Mouse (Mus musculus) urinary bladder, postnatal 36 days (tissue): ENCODE data around the gene Aicda.
"Not testable (repeated sequence)": the region's sequence is repeated elsewhere in the genome, so short reads cannot be mapped to it uniquely, and the experiment has no call there.

Experiments used
- DNase-seq, 2 experiments: peaks; one replicate each; pipeline ENCODE4 v3.0.0; 2022; ENCODE audit warnings: low spot score in 2 of 2, mixed read lengths in 1 of 2

The Aicda gene

DNA sequence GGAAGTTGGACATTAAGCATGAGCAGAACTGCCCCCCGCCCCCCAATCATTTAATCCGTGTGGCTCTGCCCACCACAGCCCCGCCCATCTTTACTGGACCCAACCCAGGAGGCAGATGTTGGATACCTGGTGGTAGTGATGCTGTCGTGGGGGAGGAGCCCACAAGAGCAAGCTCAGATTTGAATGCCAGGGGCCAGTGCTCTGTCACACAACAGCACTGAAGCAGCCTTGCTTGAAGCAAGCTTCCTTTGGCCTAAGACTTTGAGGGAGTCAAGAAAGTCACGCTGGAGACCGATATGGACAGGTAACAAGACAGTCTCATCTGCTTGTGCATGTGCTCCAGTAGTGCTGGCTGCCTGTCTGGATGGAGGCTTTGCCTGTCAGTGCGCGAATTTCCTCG is at the start of gene Aicda:
Gene Aicda (plus strand): TSS at position 196 of the 400 bp plus-strand sequence.
- DNase-seq: no peak

DNA sequence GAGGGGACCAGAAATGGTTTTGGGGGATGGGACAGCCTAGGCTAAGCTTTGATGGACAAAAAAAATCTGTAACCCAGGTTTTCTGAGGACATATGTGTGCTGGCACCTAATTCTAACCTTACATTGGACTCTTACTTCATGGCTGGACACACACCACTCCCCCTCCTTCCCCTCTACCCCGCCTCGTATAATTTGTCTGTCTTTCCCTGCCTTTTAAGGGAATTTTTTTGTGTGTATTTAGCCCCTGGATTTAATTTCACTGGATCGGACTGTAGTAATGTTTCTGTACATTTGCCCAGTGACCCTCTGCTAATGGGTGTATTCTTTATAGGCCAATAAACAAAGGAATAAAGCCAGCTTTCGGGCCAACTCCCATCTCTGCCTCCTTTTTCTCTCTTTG is 48.6 kb upstream of the Aicda start:
- no peak for DNase-seq

DNA sequence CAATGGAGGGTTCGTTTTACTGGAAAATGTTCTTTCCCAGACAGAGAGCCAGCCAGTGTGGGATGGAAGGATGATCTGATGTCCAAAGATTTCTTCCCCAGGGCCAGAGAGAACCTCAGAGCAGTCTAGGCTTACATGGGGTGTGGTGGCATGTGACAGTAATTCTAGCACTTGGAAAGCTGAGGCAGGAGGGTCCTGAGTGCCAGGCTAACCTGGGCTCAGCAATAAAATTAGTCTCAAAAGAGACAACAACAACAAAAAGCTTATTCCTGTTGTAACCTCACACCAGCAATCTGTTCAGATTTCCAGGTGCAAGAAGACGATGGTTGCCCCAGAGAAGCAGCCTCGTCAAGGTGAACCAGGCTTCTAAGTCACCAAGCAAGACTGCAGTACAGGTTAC is 48.1 kb upstream of the Aicda start, which contains the start of gene Mfap5:
Gene Mfap5 (plus strand): TSS at position 301 of the 400 bp plus-strand sequence.
- DNase-seq: no peak

DNA sequence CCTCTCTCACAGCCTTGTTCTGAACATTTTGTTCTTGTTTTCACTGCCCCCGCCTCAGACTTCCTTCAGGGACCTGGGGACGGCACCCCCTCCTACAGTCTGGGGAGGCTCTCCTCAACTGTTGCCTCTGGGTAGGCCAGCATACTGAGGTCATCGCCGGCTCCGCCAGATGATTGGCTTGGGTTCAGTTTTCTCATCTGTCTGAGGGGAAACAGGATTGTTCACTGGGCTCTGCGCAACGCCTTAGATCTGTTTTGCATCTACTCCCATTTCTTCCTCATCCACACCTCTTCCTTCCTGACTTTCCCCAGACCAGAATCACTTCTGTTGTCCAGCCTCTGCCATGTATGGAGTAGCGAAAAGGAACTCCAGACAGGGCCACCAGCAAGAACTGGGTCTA is 45.1 kb upstream of the Aicda start:
- DNase-seq: peak in 1 of 2 experiments; percentile 61

DNA sequence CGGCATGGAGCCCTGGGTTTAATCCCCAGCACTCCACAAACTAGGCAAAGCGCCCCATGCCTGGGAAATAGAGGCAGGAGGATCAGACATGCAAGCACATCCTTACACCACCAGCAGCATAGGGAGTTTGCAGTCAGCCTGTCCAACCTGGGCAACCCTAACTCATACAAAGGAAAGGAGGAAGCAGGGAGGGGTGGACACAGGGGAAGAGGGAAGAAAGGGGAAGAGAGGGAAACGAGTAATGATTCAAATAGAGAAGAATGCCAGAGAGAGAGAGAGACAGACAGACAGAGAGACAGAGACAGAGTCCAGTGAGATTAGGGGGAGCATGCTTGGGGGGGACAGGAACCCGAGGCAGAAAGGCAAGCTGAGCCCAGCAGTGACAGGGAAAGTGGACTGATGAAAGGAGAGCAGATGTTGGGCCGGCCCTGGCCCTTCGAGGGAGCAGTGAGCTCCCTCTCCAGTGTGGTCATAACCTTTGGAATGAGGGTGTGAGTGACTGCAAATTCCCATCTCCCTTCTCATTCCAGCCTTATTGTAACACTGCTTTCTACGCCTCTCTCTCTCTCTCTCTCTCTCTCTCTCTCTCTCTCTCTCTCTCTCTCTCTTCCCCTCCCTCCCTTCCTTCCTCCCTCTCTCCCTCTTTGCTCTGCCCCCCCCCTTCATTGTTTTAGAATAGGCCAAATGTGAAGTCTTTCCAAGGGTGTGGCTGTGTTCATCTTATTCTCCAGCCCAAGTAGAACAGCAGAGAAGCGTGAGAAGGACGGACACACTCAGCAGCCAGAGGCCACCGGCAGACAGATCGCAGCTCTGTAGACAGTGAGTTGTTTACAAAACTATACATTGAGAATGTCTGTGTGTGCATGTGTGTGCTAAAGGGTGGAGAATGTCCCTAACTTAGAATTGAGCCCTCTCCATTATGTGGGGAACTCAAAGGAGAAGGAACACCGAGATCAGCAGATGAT is 40.4 kb upstream of the Aicda start:
- no peak for DNase-seq

DNA sequence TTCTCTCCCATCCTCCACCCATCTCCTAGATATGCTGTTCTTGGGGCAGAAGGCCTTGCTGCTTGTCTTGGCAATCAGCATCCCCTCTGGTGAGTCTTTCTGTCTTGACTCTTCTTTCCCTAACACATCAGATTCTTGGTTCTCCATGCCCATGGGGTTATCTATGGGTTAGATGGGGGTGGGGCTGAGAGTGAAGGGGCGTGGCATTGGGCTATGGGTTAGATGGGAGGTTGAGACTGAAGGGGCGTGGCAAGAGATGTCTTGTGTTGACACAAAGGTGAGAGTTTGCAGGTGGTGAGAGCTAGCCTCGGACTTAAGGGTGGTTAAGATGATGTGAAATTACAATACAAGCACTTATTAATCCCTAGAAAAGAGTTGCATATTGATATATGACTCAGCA is 39.3 kb upstream of the Aicda start:
- DNase-seq: no peak

DNA sequence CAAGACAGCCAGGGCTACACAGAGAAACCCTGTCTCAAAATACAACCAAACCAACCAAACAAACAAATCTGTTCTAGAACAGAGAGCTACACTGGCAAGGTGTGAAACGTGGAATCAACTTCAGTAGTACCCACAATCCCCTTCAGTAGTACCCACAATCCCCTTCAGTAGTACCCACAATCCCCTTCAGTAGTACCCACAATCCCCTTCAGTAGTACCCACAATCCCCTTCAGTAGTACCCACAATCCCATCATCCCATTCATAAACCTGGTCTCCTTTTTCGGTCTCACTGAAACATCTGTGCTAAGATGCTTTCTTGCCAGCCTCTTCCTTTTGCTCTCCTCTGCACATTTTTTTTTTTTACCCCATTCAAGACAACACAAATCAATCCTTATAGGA is 37.8 kb upstream of the Aicda start:
- DNase-seq: not testable (repeated sequence)

DNA sequence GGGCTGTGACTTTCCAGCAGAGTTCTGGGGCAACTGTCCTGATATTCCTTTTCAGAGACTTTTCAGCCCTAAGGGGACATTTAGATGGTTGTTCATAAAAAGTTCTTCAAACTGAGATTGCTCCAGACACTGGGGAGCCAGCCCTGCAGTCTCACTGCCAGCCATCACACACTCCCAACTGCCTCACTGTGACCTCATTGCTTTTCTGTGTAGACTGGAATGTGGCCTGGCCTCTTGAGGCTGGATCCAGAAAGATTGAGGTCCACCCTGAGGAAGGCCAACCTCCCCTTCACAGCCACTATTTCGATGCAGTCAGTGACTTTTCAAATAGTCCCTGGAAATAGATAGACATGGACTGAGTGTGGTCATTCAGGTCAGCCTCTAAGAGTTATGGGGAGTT is 35.9 kb upstream of the Aicda start:
- DNase-seq: peak in 1 of 2 experiments; percentile 14

DNA sequence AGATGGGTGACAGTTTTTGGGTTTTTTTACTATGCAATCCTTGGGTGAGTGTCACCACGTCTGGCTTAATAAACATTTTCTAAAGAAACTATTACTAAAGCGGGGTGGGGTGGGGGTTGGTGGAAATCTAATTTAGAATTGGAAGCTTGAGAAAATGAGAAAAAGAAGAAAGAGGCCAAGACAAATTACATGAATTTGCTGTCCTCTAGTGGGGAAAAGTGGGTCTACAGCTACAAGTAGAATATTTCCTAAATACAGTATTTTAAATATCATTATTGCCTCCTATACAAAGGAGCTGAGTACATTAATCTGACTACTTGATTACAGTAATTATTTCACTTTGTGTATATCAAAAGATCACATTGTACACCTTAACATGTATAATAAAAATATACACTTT is 34.2 kb upstream of the Aicda start:
- no peak for DNase-seq

DNA sequence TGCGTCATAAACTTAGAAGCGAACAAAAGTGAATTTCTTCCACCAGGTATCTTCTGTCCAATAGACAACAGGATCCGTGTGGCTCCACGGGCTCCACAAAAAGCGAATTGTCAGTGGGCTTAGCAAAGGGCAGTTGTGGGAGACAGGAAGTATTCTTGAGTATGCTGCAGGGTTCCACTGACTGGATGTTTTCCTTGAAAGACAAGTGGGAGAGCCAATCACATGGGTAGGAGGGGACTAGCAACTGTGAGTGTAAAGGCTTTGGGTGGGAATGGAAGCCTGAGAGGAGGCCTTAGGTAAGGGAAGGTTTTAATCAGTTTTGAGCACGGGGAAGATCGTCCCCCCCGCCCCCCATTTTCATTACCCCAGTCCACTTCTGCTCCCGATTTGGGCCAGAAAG is 31.0 kb upstream of the Aicda start:
- no peak for DNase-seq

DNA sequence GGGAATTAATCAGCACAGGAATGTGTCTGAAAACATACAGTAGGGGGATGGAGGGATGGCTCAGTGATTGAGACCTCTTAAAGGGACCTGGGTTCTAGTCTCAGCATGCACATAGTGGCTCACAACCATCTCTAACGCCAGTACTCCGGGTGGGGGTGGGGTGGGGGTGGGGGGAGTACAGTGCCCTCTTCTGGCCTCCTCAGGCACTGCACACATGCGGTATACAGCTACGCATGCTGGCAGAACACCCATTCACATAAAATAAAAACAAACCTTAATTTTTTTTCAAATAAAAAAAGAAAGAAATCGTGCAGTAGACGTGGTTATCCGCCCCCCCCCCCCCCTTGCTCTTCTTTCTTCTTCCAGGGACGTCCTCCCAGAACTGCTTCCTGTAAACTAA is 30.3 kb upstream of the Aicda start:
- DNase-seq: no peak

DNA sequence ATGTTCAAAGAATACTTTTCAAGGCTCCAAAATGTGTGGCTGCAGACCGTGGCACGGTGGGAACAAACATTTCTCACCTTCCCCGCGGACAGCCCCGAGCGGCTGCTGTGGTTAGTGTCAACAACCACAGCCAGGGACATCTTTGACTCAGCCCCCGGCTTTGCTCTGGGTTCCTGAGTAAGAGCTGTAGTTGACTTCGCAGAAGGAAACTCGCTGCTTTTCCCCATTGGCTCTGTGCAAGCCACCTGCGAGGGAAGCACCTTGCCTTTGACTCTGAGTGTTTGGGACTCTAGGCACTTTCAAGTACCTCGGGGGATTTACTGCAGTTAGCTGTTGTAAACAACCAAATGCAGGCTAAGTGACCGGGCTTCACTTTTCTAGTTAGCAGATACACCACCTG is 26.0 kb upstream of the Aicda start:
- DNase-seq: no peak

DNA sequence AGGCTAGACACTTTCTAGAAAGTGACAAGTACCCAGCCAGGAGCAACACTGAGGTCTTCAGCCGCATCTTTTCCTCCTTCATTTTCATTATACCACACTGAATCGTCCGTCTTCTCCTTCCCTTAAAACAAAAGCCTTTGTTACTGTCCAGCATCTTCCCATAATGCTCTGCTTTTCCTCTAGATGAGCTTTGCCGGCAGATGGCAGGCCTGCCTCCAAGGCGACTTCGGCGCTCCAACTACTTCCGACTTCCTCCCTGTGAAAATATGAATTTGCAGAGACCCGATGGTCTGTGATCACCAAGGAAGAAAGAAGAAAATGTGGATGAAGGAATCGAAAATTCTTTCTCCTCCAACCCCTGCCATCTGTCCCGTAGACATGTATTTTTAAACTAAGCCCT is 25.5 kb upstream of the Aicda start:
- no peak for DNase-seq

DNA sequence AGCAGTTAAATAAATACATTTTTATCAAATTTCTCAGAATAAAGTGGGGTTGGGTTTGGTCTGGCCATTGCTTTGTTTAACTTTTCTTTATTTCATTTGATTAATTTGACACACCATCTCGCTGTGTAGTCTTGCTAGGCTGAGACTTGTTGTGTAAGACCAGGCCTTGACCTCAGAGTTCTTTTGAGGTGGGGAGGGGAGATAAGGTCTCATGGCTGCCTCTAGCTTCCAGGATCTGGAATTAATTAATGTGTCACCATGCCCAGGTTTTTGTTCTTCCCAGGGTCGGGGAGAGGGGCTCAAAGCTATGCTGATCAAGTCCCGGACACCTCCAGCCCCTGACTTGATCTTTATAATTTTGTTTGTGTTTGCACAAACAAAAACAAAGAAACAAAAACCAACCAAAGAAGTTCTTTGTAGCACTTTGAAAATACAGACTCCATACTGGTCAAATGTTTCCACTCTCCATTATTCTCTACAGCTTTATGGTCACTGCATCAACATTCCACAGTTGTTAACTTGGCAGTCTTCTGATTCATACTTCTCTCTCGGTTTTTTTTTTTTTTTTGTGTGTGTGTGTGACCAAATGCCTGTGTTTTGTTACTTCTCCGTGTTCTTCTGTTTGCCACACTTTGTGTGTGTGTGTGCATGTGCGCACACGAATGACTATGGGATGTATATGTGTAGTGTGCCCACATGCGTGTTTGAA is 22.0 kb upstream of the Aicda start:
- no peak for DNase-seq

DNA sequence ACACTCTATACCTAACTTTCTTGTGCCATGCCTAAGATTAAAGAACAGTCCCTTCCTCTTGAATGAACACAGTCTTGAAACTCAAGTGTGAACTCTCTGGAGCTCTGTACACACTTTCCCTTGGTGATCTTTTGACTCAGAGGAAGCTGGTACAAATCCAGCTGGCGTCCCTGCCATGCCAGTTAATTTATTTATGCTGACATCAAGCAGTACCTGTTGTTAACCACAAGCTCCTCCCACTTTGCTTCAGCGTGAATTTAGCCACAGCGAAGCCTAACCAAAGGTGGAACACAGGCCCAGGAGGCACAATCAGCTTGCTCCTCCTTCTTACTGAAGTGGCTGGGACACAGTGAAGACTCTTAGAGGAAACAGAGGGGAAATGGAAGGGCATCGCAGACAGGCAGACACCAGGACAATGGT is 20.7 kb upstream of the Aicda start:
- peak in 1 of 2 experiments; percentile 20 for DNase-seq

DNA sequence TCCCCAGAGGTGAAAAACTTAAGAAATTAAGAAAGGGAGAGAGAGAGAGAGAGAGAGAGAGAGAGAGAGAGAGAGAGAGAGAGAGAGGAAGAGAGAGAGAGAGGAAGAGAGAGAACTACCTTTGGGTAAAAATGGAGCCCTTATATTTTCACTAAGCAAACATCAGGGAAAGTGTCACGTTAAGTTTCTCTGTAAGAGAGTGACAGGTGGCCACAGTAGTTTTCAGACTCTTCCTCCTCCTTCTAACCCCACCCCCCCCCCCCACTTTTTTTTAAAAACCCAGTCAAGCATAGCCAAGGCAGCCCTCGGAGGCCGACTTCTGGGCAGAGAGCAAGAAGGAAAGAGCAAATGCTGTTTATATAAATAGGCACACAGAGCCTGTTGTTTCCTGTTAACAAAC is 19.6 kb upstream of the Aicda start:
- DNase-seq: no peak

DNA sequence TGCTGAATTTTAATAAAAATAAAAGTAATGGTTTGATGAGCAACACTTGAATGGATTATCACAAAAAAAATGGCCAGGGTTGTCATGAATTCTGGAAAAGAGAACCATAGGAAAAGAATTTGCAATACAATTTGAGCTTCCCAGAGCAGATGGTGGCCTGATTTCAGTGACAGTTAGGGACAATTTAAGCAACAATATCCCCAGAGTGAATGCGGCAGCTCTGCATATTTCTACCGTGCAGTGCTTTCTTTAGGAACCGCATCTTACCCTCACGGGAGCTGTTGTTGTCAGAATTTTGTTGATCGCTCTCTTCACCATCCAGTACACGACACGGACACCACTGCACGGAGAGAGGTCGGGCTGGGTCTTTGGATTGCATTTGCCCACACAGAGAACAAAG is 14.0 kb upstream of the Aicda start:
- DNase-seq: no peak

DNA sequence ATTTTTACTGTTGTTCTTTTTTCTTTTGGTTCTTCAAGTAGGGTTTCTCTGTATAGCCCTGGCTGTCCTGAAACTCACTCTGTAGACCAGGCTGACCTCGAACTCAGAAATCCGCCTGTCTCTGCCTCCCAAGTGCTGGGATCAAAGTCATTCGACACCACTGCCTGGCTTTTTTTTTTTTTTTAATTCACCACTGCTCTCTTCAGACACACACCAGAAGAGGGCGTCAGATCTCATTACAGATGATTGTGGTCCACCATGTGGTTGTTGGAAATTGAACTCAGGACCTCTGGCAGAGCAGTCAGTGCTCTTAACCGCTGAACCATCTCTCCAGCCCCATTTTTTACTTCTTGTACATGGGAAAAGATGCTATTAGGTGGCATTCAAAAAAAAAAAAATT is 11.1 kb upstream of the Aicda start:
- not testable (repeated sequence) for DNase-seq

DNA sequence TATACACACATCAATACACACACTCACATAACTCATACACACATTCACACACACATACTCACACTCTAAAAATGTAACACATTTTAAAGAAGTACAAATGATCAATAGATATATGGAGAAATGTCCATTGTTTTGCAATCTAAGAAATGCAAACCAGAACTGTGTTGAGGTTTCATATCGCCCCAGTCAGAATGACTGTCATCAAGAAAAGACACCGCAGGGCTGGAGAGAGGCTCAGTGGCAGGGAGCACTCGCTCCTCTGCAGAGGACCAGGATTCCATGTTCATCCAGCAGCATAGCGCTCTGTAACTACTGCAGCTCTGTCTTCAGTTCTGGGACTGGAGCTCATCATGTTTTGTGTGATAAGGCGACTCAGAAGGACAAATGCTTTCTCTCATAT is 10.0 kb upstream of the Aicda start:
- no peak for DNase-seq

DNA sequence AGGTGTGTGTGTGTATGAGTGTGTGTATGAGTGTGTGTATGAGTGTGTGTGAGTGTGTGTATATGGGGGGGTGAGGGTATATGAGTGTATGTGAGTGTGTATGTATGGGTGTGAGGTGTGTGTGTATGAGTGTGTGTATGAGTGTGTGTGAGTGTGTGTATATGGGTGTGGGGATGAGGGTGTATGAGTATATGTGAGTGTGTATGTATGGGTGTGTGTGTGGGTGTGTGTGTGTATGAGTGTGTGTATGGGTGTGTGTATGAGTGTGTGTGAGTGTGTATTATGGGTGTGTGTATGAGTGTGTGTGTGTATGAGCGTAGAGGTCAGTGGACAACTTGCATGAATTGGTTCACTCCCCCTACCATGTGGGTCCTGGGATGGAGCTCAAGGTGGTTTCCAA is 8.9 kb upstream of the Aicda start:
- no peak for DNase-seq

DNA sequence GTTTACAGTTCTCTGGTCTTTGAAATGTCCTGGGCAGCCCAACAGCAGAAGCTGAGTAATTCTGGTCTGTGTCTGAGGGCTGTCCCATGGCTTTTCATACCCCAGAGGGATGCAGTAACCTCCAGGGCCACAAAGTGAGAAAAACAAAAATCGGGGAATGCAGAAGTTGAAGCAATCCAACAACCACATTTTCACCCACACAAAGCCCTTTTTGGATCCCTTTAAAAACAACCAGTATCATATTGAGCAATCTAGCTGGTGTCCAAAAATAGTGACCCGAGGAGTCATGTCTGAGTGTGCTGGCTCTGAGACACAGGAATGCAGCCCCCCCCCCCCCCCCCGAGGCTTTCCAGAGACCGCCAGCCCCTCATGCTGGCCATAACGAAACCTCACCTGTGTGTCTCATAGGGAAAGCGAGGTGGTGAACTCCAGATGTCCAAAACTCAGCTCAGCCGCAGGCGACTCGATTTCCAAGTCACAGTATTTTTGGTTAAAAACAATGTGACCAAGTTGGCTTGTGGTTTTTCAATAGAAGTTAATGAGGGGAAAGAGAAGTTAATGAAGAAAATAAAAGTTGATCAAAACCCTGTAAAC is 8.2 kb upstream of the Aicda start:
- DNase-seq: no peak

DNA sequence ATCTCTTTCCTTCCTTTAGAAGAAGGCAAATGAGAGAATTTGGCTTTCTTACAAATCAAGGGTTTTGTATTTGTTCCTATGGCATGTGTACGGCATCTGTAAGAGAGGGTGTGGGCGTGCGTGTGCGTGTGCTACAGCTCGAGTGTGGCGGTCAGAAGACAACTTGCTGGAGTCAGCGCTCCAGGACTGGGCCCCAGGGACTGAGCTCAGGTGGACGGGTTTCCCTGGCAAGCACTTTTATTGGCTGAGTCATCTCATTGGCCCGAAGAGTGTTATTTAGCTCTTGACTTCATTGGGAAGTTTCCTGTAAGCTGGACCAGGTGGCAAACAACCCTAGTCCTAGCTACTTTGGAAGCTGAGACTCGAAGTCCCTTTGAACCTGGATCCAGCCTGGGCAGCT is 7.7 kb upstream of the Aicda start:
- peak in 1 of 2 experiments; percentile 14 for DNase-seq

DNA sequence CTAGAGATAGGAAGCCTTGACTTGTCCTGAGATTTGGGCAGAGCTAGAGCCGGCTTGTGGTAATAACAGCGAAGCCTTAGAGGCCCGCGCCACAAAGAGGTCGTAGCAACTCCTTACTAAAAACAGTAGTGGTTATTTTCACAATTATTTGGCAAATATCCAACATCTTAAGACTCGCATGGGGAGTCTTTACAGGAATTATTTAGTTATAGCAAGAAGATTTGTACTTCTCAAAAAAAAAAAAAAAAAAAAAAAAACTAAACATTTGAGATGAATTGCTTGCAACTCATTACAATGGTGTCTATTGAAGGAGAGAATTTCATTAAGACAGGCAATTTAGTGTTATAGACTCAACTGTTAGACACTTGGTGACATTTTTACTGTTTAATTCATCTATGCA is 501 bp downstream of the Aicda start:
- DNase-seq: no peak
